Mouse (Mus musculus): Measurements from ENCODE around the gene Fyn. TPM values are rescaled to one million over a fixed set of nuclear protein-coding genes. Genes with fewer than 3 reads are reported as not detected.

Gene Fyn
- polyA plus RNA-seq, 1 experiment from 2014 or later = 6.5 TPM

DNA sequence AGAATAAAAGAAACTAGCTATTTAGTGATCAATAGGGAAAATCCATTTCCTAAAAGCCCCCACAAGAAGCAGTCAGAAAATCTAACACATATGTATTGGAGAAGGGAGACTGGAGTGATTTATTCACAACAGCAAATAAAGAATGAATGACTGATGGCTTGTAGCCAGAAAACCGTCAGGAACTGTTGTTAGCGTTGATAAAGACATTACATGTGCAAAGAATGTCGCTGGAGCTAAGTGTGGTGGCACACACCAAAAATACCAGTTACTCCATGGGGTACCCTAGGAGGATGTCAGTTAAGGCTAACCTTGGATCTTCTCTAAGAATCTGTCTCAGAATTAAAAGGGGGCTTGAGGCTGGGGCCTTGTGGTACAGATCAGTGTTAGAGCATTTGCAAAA, 34.3 kb upstream of the Fyn start:
- 46% methylated on average over 3 of the region's 3 CpGs for WGBS (ENCODE audit: insufficient replicate concordance)
- no peak for TF ChIP-seq CTCF (IDR thresholded peaks at IDR 0.05; ENCODE audit: low read depth)
- TF ChIP-seq EP300 (IDR thresholded peaks at IDR 0.05; ENCODE audit: low read depth) = no peak
- no peak for ATAC-seq

DNA sequence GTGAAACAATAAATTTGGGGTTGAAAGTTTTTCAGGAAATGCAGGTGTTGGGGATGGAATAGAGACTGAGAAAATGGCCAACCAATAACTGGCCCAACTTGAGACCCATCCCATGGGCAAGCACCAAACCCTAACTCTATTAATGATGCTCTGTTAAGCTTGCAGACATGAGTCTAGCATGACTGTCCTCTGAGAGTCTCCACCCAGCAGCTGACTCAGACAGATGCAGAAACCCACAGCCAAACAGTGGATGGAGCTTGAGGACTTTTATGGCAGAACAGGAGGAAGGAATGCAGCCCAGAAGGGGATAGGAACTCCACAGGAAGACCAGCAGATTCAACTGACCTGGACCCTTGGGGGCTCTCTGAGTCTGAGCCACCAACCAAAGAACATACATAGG, 32.8 kb upstream of the Fyn start:
- H3K27me3 ChIP-seq (ENCODE audit: insufficient read depth, low read length) = no peaks in the 10 kb centered on the region

More for the DNA sequence above, 34.3 kb upstream of the Fyn start:
- Histone ChIP-seq H3K9me3 (ENCODE audit: low read length) (peaks cover 5% of the 10 kb centered on the region), H3K4me2 (ENCODE audit: low read depth, low read length) (no peak overlapping the region), H3K36me3 (replicated peaks; ENCODE audit: insufficient read depth, low read length) (no peaks in the 10 kb centered on the region), H3K27ac (ENCODE audit: low read depth) (no peak overlapping the region), H3K4me3 (ENCODE audit: low read depth, low read length) (no peak overlapping the region), H3K4me1 (ENCODE audit: insufficient read depth) (no peaks in the 10 kb centered on the region), H3K27me3 (ENCODE audit: insufficient read depth, low read length) (no peaks in the 10 kb centered on the region), H3K9ac (replicated peaks) (no peak overlapping the region)
- no peak for DNase-seq

DNA sequence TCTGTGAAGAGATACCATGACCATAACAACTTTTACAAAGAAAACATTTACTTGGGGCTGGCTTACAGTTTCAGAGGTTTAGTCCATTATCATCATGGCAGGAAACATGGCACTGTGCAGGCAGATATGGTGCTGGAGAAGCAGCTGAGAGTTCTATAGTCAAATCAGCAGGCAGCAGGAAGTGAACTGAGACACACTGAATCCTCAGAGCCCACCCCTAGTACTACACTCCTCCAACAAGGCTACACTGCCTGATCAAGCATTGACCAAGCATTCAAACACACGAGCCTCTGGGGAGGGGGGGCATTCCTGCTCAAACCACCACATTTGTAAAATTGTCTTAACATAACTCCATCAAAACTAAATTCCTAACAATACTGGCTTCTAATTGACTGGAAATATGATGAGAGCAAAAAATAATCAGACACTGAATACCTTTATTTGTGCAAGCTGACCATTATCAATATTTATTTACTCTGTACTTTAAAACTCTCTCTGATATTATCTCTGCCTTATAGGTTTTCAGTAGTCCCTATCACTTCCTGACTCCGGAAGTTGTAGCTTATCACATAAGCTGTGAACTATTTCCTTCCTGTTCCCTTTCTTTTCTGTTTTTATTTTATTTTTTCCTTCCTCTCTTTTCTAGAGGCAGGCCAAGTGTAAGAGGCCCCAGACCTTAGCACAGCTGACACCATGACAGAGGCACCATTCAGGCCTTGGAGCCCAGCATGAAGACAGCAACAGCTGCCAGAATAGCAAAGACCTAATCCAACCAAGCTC, 29.3 kb upstream of the Fyn start:
- TF ChIP-seq EP300 (IDR thresholded peaks at IDR 0.05; ENCODE audit: low read depth) = no peak
- TF ChIP-seq CTCF (IDR thresholded peaks at IDR 0.05; ENCODE audit: low read depth) = no peak

More for the DNA sequence above, 32.8 kb upstream of the Fyn start:
- ATAC-seq = no peak
- 0 out of 2 replicates have a peak, but pooled peaks cover 3% of the 10 kb centered on the region for H3K4me1 ChIP-seq (ENCODE audit: insufficient read depth)
- no peak overlapping the region for H3K4me3 ChIP-seq (ENCODE audit: low read depth, low read length)
- H3K9me3 ChIP-seq (ENCODE audit: low read length) = peaks cover 5% of the 10 kb centered on the region
- H3K27ac ChIP-seq (ENCODE audit: low read depth) = no peak overlapping the region
- TF ChIP-seq EP300 (IDR thresholded peaks at IDR 0.05; ENCODE audit: low read depth) (no peak), CTCF (IDR thresholded peaks at IDR 0.05; ENCODE audit: low read depth) (no peak)
- H3K9ac ChIP-seq (replicated peaks) = no peak overlapping the region
- H3K4me2 ChIP-seq (ENCODE audit: low read depth, low read length) = no peak overlapping the region
- no peak for DNase-seq
- no peaks in the 10 kb centered on the region for H3K36me3 ChIP-seq (replicated peaks; ENCODE audit: insufficient read depth, low read length)

DNA sequence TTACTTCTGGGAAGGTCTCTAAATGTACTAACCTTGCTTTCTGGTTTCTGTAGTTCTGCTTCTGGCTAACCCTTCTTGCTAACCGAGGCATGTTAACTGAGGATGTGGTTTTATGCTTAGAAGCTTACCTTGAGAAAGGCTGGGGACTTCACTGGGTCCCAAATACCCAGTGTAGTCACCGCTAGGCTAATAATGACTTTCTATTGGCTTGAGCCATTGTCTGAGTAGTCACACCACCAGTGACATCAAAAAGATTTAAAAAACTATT, 28.8 kb upstream of the Fyn start:
- ATAC-seq = no peak
- no peaks in the 10 kb centered on the region for H3K36me3 ChIP-seq (replicated peaks; ENCODE audit: insufficient read depth, low read length)
- no peaks in the 10 kb centered on the region; the same call in 1 of the 2 replicates for H3K9me3 ChIP-seq (ENCODE audit: low read length)
- TF ChIP-seq CTCF (IDR thresholded peaks at IDR 0.05; ENCODE audit: low read depth) = no peak
- no peak for TF ChIP-seq EP300 (IDR thresholded peaks at IDR 0.05; ENCODE audit: low read depth)
- no peak overlapping the region for H3K4me3 ChIP-seq (ENCODE audit: low read depth, low read length)
- no peak for DNase-seq
- WGBS (ENCODE audit: insufficient replicate concordance) = 39% methylated on average over 2 of the region's 2 CpGs
- H3K27me3 ChIP-seq (ENCODE audit: insufficient read depth, low read length) = no peaks in the 10 kb centered on the region
- 0 out of 2 replicates have a peak, but pooled peaks cover 3% of the 10 kb centered on the region for H3K4me1 ChIP-seq (ENCODE audit: insufficient read depth)
- no peak overlapping the region for H3K9ac ChIP-seq (replicated peaks)
- H3K4me2 ChIP-seq (ENCODE audit: low read depth, low read length) = no peak overlapping the region
- no peak overlapping the region for H3K27ac ChIP-seq (ENCODE audit: low read depth)

More for the DNA sequence above, 29.3 kb upstream of the Fyn start:
- no peak overlapping the region for H3K27ac ChIP-seq (ENCODE audit: low read depth)
- no peak overlapping the region for H3K9ac ChIP-seq (replicated peaks)
- H3K27me3 ChIP-seq (ENCODE audit: insufficient read depth, low read length) = no peaks in the 10 kb centered on the region
- ATAC-seq = no peak
- H3K4me3 ChIP-seq (ENCODE audit: low read depth, low read length) = no peak overlapping the region
- no peak overlapping the region for H3K4me2 ChIP-seq (ENCODE audit: low read depth, low read length)
- WGBS (ENCODE audit: insufficient replicate concordance) = 27% methylated on average over 2 of the region's 2 CpGs
- H3K4me1 ChIP-seq (ENCODE audit: insufficient read depth) = 0 out of 2 replicates have a peak, but pooled peaks cover 3% of the 10 kb centered on the region
- DNase-seq = no peak
- no peaks in the 10 kb centered on the region for H3K36me3 ChIP-seq (replicated peaks; ENCODE audit: insufficient read depth, low read length)
- no peaks in the 10 kb centered on the region; the same call in 1 of the 2 replicates for H3K9me3 ChIP-seq (ENCODE audit: low read length)

DNA sequence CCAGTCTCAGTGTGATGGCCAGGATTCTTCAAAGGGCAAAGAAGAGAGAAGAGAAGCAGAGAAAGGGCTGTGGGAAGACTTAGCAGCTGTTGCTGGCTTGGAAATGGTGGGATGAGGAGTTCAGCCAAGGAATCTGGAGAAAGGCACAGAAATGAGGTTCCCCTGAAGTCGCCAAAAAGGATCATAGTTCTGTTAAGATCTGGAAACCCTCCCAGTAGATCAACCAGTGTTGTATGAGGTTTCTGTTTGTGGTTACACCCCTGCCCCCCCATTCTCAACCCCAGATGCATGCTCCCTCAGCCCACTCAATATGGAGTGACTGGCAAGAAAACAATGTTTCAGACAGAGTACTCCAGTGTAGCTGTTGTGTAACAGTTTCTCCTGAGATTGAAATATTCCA, 25.1 kb upstream of the Fyn start:
- TF ChIP-seq EP300 (IDR thresholded peaks at IDR 0.05; ENCODE audit: low read depth) = no peak
- TF ChIP-seq CTCF (IDR thresholded peaks at IDR 0.05; ENCODE audit: low read depth) = no peak
- no peaks in the 10 kb centered on the region for H3K36me3 ChIP-seq (replicated peaks; ENCODE audit: insufficient read depth, low read length)
- H3K4me3 ChIP-seq (ENCODE audit: low read depth, low read length) = no peak overlapping the region
- no peaks in the 10 kb centered on the region for H3K27me3 ChIP-seq (ENCODE audit: insufficient read depth, low read length)
- H3K9me3 ChIP-seq (ENCODE audit: low read length) = no peaks in the 10 kb centered on the region; the same call in 1 of the 2 replicates
- no peak overlapping the region for H3K9ac ChIP-seq (replicated peaks)
- no peak overlapping the region for H3K4me2 ChIP-seq (ENCODE audit: low read depth, low read length)
- DNase-seq = no peak
- H3K27ac ChIP-seq (ENCODE audit: low read depth) = no peak overlapping the region
- no peak for ATAC-seq
- WGBS (ENCODE audit: insufficient replicate concordance) = 52% methylated on average over 1 of the region's 1 CpGs
- 0 out of 2 replicates have a peak, but pooled peaks cover 3% of the 10 kb centered on the region for H3K4me1 ChIP-seq (ENCODE audit: insufficient read depth)

DNA sequence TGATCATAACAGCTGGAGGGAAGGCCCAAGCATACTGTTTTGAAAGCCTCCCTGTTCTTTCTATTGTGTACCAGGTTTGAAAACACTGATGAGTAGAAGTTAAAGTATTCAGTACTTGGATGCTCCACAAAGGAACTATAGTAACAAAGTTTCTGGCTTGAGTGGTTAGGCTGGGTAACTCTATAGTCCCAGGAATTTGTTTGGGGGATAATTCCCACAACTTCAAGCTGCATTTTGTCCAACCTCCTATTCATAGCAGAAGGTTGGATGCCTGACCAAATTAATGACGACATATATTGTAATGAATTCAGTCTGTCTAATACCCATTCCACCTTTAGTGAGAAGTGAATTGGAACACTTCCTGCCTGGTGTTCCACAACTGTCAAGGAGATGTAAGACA, 22.7 kb upstream of the Fyn start:
- no peak overlapping the region for H3K9ac ChIP-seq (replicated peaks)
- TF ChIP-seq CTCF (IDR thresholded peaks at IDR 0.05; ENCODE audit: low read depth) (no peak), EP300 (IDR thresholded peaks at IDR 0.05; ENCODE audit: low read depth) (no peak)
- no peaks in the 10 kb centered on the region for H3K9me3 ChIP-seq (ENCODE audit: low read length)
- ATAC-seq (no peak), DNase-seq (no peak)
- H3K36me3 ChIP-seq (replicated peaks; ENCODE audit: insufficient read depth, low read length) = no peaks in the 10 kb centered on the region
- no peak overlapping the region for H3K4me2 ChIP-seq (ENCODE audit: low read depth, low read length)
- no peaks in the 10 kb centered on the region for H3K27me3 ChIP-seq (ENCODE audit: insufficient read depth, low read length)
- WGBS (ENCODE audit: insufficient replicate concordance) = 73% methylated on average over 1 of the region's 1 CpGs
- no peak overlapping the region for H3K27ac ChIP-seq (ENCODE audit: low read depth)
- no peaks in the 10 kb centered on the region for H3K4me1 ChIP-seq (ENCODE audit: insufficient read depth)
- no peak overlapping the region for H3K4me3 ChIP-seq (ENCODE audit: low read depth, low read length)

Data from liver, postnatal 0 days (tissue).